Mouse (Mus musculus) heart, postnatal 36 days (tissue): ENCODE results near the gene Fam118b. TPM values are rescaled to one million over a fixed set of nuclear protein-coding genes. Genes with fewer than 3 reads are reported as not detected.

Experiments used
- DNase-seq, 2 experiments: peaks; one replicate each; pipeline ENCODE4 v3.0.0; 2021 to 2022
- intact Hi-C: fragments of 180-260 bp; cut with DNase I; formaldehyde crosslinking; loops from one replicate; pipeline ENCODE4 v1.15.1; 2025
- total RNA-seq, 2 experiments: library from RNA; stranded (reverse); gene quantifications; 2 replicates each; pipeline ENCODE4 v1.2.3; 2021

Fam118b gene
- total RNA-seq, result 10 to 100 TPM; 13.4 to 17.1 TPM

GRCm38 (mm10) chr9:35267146-35267975 is at the start of gene Fam118b, which contains the start of gene Rpusd4:
Gene Fam118b (minus strand): TSS chr9:35267805.
Gene Rpusd4 (plus strand): TSS chr9:35267865.
- peak; percentile 89 to 91 for DNase-seq
- intact Hi-C loops, result loop anchor here (1.0 to 5.0 kb wide), 2 partner anchors 56 to 235 kb away; partner anchors contain the start of gene Foxred1

GRCm38 (mm10) chr9:35316771-35317211 is 49.2 kb upstream of the Fam118b start:
- DNase-seq, result no peak
- intact Hi-C loops, result no loop called here

- DNase-seq, result no peak
- intact Hi-C loops, result no loop called here
Measured at GRCm38 (mm10) chr9:35314254-35314653, 46.6 kb upstream of the Fam118b start.

- intact Hi-C loops, result no loop called here
- no peak for DNase-seq
Measured at GRCm38 (mm10) chr9:35313601-35314000, 46.0 kb upstream of the Fam118b start.

GRCm38 (mm10) chr9:35312516-35312915 is 44.9 kb upstream of the Fam118b start:
- intact Hi-C loops, result no loop called here
- peak; percentile 63 to 73 for DNase-seq

- intact Hi-C loops, result no loop called here
- DNase-seq, result no peak
Measured at GRCm38 (mm10) chr9:35310377-35310776, 42.8 kb upstream of the Fam118b start.

GRCm38 (mm10) chr9:35307461-35307860 is 39.9 kb upstream of the Fam118b start:
- intact Hi-C loops, result no loop called here
- no peak for DNase-seq

- DNase-seq, result no peak
- intact Hi-C loops, result no loop called here
Measured at GRCm38 (mm10) chr9:35302172-35302571, 34.6 kb upstream of the Fam118b start.

GRCm38 (mm10) chr9:35297791-35298190 is 30.2 kb upstream of the Fam118b start:
- intact Hi-C loops, result no loop called here

GRCm38 (mm10) chr9:35293465-35293864 is 25.9 kb upstream of the Fam118b start:
- DNase-seq, result peak; percentile 29 to 38
- intact Hi-C loops, result loop anchor here (5.0 kb wide), 1 partner anchor 69 kb away; no protein-coding TSS in a partner anchor

More at GRCm38 (mm10) chr9:35297791-35298190, 30.2 kb upstream of the Fam118b start:
- no peak for DNase-seq

GRCm38 (mm10) chr9:35290916-35291315 is 23.3 kb upstream of the Fam118b start:
- intact Hi-C loops, result loop anchor here (5.0 kb wide), 1 partner anchor 71 kb away; no protein-coding TSS in a partner anchor
- peak in 1 of 2 experiments; percentile 19 for DNase-seq

GRCm38 (mm10) chr9:35290417-35290816 is 22.8 kb upstream of the Fam118b start:
- intact Hi-C loops, result loop anchor here (5.0 kb wide), 1 partner anchor 72 kb away; no protein-coding TSS in a partner anchor
- no peak for DNase-seq

GRCm38 (mm10) chr9:35289992-35290391 is 22.4 kb upstream of the Fam118b start:
- intact Hi-C loops, result loop anchor here (5.0 kb wide), 1 partner anchor 72 kb away; no protein-coding TSS in a partner anchor
- DNase-seq, result no peak

GRCm38 (mm10) chr9:35286351-35286750 is 18.7 kb upstream of the Fam118b start:
- DNase-seq, result no peak
- intact Hi-C loops, result no loop called here

GRCm38 (mm10) chr9:35284351-35284750 is 16.7 kb upstream of the Fam118b start:
- no peak for DNase-seq
- intact Hi-C loops, result loop anchor here (5.0 kb wide), 1 partner anchor 138 kb away; the partner anchor contains the start of gene Cdon

- intact Hi-C loops, result loop anchor here (5.0 kb wide), 1 partner anchor 139 kb away; the partner anchor contains the start of gene Cdon
- no peak for DNase-seq
Measured at GRCm38 (mm10) chr9:35283415-35284069, 15.9 kb upstream of the Fam118b start.

GRCm38 (mm10) chr9:35282851-35283200 is 15.2 kb upstream of the Fam118b start:
- no peak for DNase-seq

GRCm38 (mm10) chr9:35282006-35282850 is 14.6 kb upstream of the Fam118b start:
- intact Hi-C loops, result loop anchor here (1.0 to 5.0 kb wide), 4 partner anchors 140 to 259 kb away; partner anchors contain the start of gene Cdon
- DNase-seq, result peak; percentile 64 to 73

More at GRCm38 (mm10) chr9:35282851-35283200, 15.2 kb upstream of the Fam118b start:
- intact Hi-C loops, result loop anchor here (1.0 to 5.0 kb wide), 4 partner anchors 139 to 258 kb away; partner anchors contain the start of gene Cdon

GRCm38 (mm10) chr9:35278451-35278850 is 10.8 kb upstream of the Fam118b start:
- intact Hi-C loops, result no loop called here
- peak in 1 of 2 experiments; percentile 44 for DNase-seq

- no peak for DNase-seq
- intact Hi-C loops, result no loop called here
Measured at GRCm38 (mm10) chr9:35277855-35278365, 10.3 kb upstream of the Fam118b start.
